Mouse (Mus musculus) heart, postnatal 0 days (tissue): ENCODE measurements around the gene Racgap1.

Experiments used
- CTCF ChIP-seq: IDR thresholded peaks from 2 replicates; pipeline ENCODE4 v1.5.1; 2016; ENCODE audit warnings: antibody characterized with exemption, control low read depth, low read depth
- EP300 ChIP-seq: IDR thresholded peaks from 2 replicates; pipeline ENCODE4 v1.6.1; 2016; ENCODE audit warnings: antibody characterized with exemption, low read depth

DNA sequence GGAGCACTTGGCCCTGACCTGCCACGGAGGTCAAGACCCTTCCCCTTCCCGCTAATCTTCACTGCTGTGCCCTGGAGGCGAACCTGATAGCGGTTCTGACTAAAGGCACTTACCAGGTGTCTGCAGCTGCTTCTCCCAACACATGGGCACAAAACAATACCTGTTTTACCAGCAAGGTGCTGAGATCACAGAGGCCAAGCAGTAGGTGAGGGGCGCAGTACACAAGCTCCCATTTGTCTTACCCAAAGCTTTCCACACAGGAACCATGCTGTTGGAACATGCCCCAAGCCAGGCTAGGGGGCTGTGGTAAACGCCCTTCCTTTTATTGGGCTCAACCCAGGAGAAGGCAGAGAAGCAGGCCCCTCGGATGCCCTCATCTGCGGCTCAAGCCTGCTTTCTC is 53.9 kb downstream of the Racgap1 start:
- TF ChIP-seq CTCF (no peak), EP300 (no peak)
